Mouse (Mus musculus) gastrocnemius, postnatal 25 days (tissue): Measurements from ENCODE around the gene Kap. TPM values are rescaled to one million over a fixed set of nuclear protein-coding genes. Genes with fewer than 3 reads are reported as not detected.
"Not testable (repeated sequence)": the region's sequence is repeated elsewhere in the genome, so short reads cannot be mapped to it uniquely, and the experiment has no call there.

ENCODE experiments used
- DNase-seq: peaks from one replicate; pipeline ENCODE4 v3.0.0; 2022
- long read RNA-seq, 2 experiments: library from polyadenylated mRNA; stranded (forward); transcript quantifications; one replicate each; pipeline ENCODE4 v2.0.0; 2021
- total RNA-seq, 2 experiments: library from RNA; stranded (reverse); gene quantifications; 1 replicate in 1 of 2; 2 replicates in 1 of 2; pipeline ENCODE4 v1.2.3; 2021

The Kap gene
- not detected for total RNA-seq
- long read RNA-seq, experiment 1: 0 reads
- long read RNA-seq, experiment 2: 0 reads

DNA sequence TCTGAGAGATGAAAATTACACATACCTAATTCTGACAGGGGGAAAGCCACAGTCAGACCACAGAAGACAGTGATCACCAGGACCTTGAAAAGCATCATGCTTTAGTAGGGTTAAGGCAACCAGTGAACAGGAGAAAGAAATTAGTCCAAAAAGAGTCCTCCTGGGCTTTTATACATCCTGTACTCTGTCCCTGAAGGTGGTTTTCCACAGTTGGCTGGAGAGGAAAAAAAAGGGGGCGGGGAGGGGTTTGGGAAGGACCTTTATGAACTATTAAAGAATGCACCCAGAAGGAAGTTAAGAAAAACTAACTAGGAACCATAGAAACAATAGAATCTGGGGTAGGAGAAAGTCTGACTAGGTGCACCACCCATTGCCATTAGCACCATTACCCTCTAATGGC, at the start of gene Kap:
Kap (minus strand) TSS at position 237 of the 400 bp plus-strand sequence.
- no peak for DNase-seq

DNA sequence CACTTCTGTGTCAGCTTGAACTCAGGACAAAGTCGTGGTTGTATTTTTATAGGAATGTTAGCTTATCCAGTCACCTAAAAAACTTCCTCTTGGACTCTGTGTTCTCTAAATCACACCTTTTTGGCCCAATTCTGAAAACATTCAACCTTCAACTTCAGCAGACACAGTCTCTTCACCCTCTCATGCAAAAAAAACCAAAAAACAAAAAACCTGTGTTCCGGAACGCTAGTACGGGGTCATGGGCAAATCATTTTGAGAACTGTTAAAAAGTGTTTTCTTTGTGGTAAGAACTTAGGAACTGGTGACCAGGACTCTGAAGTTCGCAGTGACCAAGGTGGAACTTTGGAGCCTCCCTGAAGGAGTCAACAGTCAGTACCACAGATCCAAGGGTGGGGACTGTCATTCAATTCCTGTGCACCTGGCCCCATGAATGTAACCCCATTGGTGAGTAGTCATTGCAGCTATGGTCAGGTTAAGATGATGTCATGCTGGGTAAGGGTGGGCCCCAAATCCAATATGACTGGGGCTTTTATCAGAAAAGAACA, 32.4 kb upstream of the Kap start:
- no peak for DNase-seq

DNA sequence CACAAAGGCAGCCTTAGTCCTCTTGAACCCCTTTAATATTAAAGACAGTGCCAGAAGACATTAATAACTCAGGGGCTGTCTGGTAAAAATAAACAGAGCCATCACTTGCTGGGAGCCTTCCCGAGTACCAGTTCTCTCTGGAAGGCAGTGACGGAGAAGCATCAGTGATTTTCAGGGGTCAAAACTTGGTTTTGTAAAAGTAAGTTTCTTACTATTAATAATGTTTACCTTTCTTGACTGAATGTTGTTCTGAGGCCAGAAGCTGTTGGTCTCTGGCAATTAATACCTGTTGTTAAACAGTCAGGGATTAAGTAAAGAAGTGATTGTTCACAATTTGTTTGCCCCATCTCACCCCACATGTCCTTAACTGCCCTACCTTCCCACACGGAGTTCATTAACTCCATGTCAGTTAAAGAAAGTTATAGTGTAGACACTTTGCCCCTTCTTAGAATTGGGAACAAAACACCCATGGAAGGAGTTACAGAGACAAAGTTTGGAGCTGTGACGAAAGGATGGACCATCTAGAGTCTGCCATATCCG, 30.0 kb upstream of the Kap start:
- no peak for DNase-seq

DNA sequence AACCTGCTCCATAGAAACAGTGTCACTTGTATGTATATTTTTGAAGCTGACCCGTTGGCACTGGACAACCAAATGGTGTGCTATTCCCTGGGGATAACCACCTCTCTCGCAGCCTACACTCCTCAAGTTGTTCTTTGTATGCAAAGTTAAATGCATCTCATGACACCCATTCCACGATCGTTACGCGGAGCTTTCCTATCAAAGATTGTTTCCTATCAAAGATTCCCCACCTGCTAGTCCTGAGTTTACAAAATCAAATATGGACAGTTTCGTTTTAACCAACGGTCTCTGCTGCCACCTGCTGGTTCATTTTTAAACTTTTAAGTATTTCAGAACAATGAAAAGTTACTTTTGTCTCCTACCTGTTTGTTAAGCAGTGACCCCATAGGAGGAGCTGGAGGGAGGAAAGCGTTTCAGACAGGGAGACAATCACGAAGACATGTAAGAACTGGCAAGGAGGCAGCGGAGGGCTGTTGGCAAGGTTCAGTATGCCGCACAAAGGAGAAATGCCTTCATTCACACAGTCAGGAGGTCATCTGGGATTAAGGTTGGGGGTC, 22.4 kb upstream of the Kap start:
- DNase-seq: no peak

DNA sequence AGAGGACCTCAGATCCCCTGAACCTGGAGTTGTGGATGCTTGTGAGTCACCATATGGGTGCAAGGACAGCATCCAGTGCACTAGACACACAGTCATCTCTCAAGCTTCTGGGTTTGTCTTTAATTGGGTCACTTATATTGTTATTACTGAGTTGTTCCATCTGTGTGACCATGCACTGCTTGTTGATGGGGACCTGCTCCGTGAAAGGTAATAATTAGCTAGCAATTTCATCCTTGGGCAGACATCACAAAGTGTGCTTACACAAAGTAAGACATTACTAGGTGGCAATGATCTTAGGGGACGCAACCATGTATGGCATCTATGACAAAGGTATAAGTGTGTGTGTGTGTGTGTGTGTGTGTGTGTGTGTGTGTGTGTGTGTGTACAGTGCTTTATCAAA, 19.1 kb upstream of the Kap start:
- no peak for DNase-seq

DNA sequence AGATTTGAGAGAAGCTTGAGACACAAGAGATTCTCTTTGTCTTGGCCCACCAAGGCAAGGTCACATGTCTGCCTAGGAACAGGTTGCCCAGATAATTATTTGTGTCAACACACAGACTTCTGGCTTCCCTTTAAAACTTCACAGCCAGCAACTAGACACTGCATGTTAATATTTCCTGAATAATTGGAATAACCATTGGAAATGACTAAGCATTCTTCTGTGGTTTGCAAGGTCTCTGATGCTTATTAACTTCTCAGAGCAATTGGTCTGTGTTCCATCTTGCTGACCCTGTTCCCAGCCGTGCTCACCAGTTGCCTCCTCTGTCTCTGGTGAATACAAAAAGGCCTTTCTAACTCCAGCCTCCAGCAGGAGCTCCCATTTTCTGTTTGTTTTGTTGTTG, 17.6 kb upstream of the Kap start:
- no peak for DNase-seq

DNA sequence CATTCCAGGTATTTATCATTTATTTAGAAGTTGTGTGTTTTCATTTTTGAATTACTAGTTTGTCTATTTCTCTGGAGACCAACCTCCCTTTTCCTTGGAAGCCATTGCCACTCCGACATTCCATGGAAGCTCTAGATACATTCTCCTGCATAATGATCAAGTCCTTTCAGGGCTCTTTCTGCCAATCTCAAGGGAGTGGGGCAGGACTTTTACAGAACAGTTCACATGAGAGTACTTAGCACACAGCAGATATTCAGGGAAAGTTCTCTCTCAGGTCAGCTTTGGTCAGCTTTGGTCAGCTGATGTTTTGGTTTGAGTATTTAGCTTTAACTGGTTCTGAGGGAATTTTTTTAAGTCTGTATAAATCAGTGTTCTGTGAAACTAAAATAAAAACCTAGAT, 14.8 kb upstream of the Kap start:
- DNase-seq: no peak

DNA sequence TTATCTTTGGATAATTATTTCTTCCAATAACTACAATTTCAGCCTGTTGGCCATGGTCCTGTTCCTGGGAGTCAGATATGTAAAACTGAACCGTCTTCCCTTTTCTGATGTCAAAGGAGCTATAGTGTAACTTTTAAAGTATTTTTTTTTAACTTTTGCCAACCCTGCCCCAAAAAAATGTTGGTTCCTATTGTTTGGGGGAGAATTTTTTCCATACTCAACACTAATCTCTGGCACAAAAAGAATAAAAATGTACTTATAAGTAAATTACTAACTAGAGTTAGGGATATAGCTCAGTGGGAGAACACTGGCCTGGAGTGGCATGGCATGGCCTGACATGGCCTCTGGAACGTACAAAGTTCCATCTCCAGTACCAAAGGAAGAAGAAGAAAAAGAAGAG, 2.3 kb upstream of the Kap start:
- no peak for DNase-seq

DNA sequence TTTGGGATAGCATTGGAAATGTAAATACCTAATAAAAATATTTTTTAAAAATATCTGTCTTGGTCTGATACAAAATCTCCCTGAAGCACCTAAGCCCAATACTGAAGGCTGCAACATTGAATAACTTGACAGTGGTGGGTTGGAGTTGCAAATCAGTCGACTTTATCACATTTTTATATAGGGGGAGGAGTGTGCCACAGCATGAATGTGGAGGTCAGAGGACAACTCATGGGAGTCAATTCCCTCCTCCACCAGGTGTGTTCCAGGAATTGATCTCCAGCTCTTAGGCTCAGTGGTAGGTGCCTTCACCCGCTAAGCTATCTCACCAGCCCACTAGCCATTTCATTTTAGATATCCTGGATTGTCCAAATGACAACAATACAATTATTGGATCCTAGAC, 4.2 kb downstream of the Kap start:
- DNase-seq: no peak

DNA sequence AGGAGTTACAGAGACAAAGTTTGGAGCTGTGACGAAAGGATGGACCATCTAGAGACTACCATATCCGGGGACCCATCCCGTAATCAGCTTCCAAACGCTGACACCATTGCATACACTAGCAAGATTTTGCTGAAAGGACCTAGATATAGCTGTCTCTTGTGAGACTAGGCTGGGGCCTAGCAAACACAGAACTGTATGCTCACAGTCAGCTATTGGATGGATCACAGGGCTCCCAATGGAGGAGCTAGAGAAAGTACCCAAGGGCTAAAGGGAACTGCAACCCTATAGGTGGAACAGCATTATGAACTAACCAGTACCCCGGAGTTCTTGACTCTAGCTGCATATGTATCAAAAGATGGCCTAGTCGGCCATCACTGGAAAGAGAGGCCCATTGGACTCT, 4.7 kb downstream of the Kap start:
- not testable (repeated sequence) for DNase-seq

DNA sequence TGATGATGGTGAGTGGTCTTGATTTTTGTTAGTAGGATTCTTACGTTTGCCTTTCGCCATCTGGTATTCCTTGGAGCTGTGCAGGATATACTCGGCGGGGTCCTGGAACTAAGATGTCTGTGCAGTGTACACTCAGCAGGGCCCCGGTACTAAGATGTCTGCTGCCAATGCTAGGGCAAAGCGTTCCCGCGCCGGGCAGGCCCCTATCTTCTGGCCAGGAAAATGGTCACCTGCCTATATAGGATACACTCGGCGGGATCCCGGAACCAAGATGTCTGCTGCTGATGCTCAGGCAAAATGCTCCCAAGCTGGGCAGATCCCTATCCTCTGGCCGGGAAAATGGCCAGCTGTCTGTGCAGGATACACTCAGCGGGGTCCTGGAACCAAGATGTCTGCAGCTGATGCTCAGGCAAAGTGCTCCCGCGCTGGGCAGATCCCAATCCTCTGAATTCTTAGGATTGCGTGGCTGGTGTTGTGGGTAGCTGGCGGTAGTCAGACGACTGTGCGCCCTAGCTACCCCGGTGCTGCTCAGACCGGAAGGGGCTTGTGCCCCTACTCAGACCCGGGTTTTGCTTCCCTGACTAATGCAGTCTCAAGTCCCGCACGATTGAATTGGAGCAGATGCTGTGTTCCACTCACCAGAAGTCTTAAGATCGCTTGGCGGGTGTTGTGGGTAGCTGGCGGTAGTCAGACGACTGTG, 15.1 kb downstream of the Kap start:
- DNase-seq: not testable (repeated sequence)

DNA sequence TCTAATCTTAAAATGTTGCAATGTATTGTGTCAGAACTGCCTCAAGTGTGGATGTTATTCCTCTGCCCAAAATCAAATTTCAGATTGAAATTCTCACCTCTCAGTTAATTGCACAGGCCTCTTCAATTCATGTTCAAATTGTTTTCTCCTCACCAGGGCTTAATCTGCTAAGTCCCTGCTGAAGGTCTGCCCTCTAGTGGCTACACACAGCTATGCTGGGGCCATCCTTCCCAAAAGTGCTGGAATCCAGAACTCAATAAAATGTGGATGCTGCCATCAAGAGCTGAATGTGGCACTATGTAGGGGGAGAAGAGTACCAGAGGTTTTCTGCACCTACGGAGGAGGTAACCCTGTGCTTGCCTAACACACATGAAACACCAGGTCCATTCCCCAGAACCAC, 41.2 kb downstream of the Kap start:
- no peak for DNase-seq

Other genes with a start within 250 kb of the Kap start
- 1 to 10 TPM; 7.5 to 9.4 TPM for gene Etv6, start 181.9 kb upstream of the Kap start, total RNA-seq